In genomic region chr3:17592463-17592862, GRCm38 (mm10) we compare ENCODE assay signal across 21 mouse cellular contexts.
DNase-seq lines count a peak whose midpoint lies in the region; ATAC-seq and TF ChIP-seq lines count a peak whose summit lies in the region.
"Had no signal": no experiment of that assay in that cellular context is flagged by ENCODE, and none has a peak within 500 bp of the region (broad histone marks: within the 10 kb centered on the region; RNA-seq: fewer than 3 reads in every experiment).

No protein-coding gene starts in this region.

- H3K9ac ChIP-seq in forebrain, embryonic 12.5 days = no peak overlapping the region
- H3K9ac ChIP-seq in forebrain, postnatal 0 days = no peak overlapping the region
- no peak overlapping the region for H3K9ac ChIP-seq in neural tube, embryonic 11.5 days (ENCODE audit: low read length)
- no peak overlapping the region for H3K9ac ChIP-seq in neural tube, embryonic 15.5 days (replicated peaks)
- H3K9ac ChIP-seq in forebrain, embryonic 16.5 days (replicated peaks; ENCODE audit: low read depth, low read length) = no peak overlapping the region
- H3K9ac ChIP-seq: embryonic facial prominence, embryonic 15.5 days; kidney, embryonic 15.5 days; limb, embryonic 13.5 days; liver, embryonic 13.5 days; lung, embryonic 14.5 days had no signal

- WGBS in forebrain, embryonic 12.5 days = 28% methylated on average over 3 of the region's 3 CpGs
- WGBS in forebrain, postnatal 0 days = 17% methylated on average over 3 of the region's 3 CpGs
- WGBS in neural tube, embryonic 11.5 days = 36% methylated on average over 3 of the region's 3 CpGs
- WGBS in neural tube, embryonic 15.5 days = 14% methylated on average over 3 of the region's 3 CpGs
- WGBS in forebrain, embryonic 16.5 days = 9% methylated on average over 3 of the region's 3 CpGs

- no peak for TF ChIP-seq CTCF in forebrain, postnatal 0 days (IDR thresholded peaks at IDR 0.05; ENCODE audit: low read depth)

- H3K9me3 ChIP-seq in forebrain, embryonic 12.5 days = no peaks in the 10 kb centered on the region
- H3K9me3 ChIP-seq in forebrain, postnatal 0 days (ENCODE audit: low read length) = no peaks in the 10 kb centered on the region
- no peaks in the 10 kb centered on the region for H3K9me3 ChIP-seq in neural tube, embryonic 11.5 days (ENCODE audit: control insufficient read depth, low read length)
- H3K9me3 ChIP-seq in neural tube, embryonic 15.5 days (replicated peaks) = no peaks in the 10 kb centered on the region
- H3K9me3 ChIP-seq in forebrain, embryonic 16.5 days (ENCODE audit: control insufficient read depth, low read length) = no peaks in the 10 kb centered on the region
- H3K9me3 ChIP-seq: embryonic facial prominence, embryonic 15.5 days; heart, embryonic 10.5 days; hindbrain, embryonic 10.5 days; kidney, embryonic 15.5 days; limb, embryonic 13.5 days; liver, embryonic 13.5 days had no signal

- H3K4me1 ChIP-seq in forebrain, embryonic 12.5 days = no peaks in the 10 kb centered on the region; the same call in 1 of the 2 replicates
- no peaks in the 10 kb centered on the region for H3K4me1 ChIP-seq in forebrain, postnatal 0 days (ENCODE audit: insufficient read depth)
- no peaks in the 10 kb centered on the region for H3K4me1 ChIP-seq in neural tube, embryonic 11.5 days (ENCODE audit: control insufficient read depth, insufficient read depth, low read length)
- no peaks in the 10 kb centered on the region for H3K4me1 ChIP-seq in neural tube, embryonic 15.5 days
- no peaks in the 10 kb centered on the region for H3K4me1 ChIP-seq in forebrain, embryonic 16.5 days (replicated peaks; ENCODE audit: control insufficient read depth, insufficient read depth, low read length)
- H3K4me1 ChIP-seq: embryonic facial prominence, embryonic 15.5 days; heart, embryonic 10.5 days; kidney, embryonic 15.5 days; limb, embryonic 13.5 days; liver, embryonic 13.5 days had no signal

- H3K36me3 ChIP-seq in forebrain, embryonic 12.5 days (replicated peaks) = no peaks in the 10 kb centered on the region
- H3K36me3 ChIP-seq in forebrain, postnatal 0 days (ENCODE audit: insufficient read depth) = no peaks in the 10 kb centered on the region
- no peaks in the 10 kb centered on the region for H3K36me3 ChIP-seq in neural tube, embryonic 11.5 days (ENCODE audit: control insufficient read depth, insufficient read depth, low read length)
- H3K36me3 ChIP-seq in neural tube, embryonic 15.5 days = no peaks in the 10 kb centered on the region
- no peaks in the 10 kb centered on the region for H3K36me3 ChIP-seq in forebrain, embryonic 16.5 days (ENCODE audit: control insufficient read depth, insufficient read depth)
- H3K36me3 ChIP-seq: embryonic facial prominence, embryonic 15.5 days; heart, embryonic 10.5 days; hindbrain, embryonic 10.5 days; kidney, embryonic 15.5 days; limb, embryonic 13.5 days; liver, embryonic 13.5 days had no signal

- no peak overlapping the region for H3K4me3 ChIP-seq in forebrain, embryonic 12.5 days (replicated peaks)
- H3K4me3 ChIP-seq in forebrain, postnatal 0 days (ENCODE audit: low read depth, low read length) = no peak overlapping the region
- H3K4me3 ChIP-seq in neural tube, embryonic 11.5 days (ENCODE audit: low read depth, low read length) = no peak overlapping the region
- no peak overlapping the region for H3K4me3 ChIP-seq in neural tube, embryonic 15.5 days (replicated peaks)
- H3K4me3 ChIP-seq in forebrain, embryonic 16.5 days (replicated peaks; ENCODE audit: low read length) = no peak overlapping the region
- H3K4me3 ChIP-seq: embryonic facial prominence, embryonic 15.5 days; gastrocnemius, adult 2 months; heart, embryonic 10.5 days; hindbrain, embryonic 10.5 days; kidney, embryonic 15.5 days; limb, embryonic 13.5 days; liver, embryonic 13.5 days had no signal

- peak; percentile 85 for ATAC-seq in forebrain, embryonic 12.5 days (ENCODE audit: low FRiP score)
- no peak for ATAC-seq in forebrain, postnatal 0 days
- peak; percentile 85 for ATAC-seq in neural tube, embryonic 11.5 days (ENCODE audit: insufficient read depth, low FRiP score, low TSS enrichment)
- no peak for ATAC-seq in neural tube, embryonic 15.5 days (ENCODE audit: low FRiP score)
- ATAC-seq in forebrain, embryonic 16.5 days = peak; percentile 81
- ATAC-seq: intestine, embryonic 16.5 days had no signal

- H3K27ac ChIP-seq in forebrain, embryonic 12.5 days = no peak overlapping the region
- H3K27ac ChIP-seq in forebrain, postnatal 0 days (ENCODE audit: low read depth, low read length) = no peak overlapping the region
- H3K27ac ChIP-seq in neural tube, embryonic 11.5 days (ENCODE audit: low read depth, low read length) = no peak overlapping the region
- H3K27ac ChIP-seq in neural tube, embryonic 15.5 days (replicated peaks) = no peak overlapping the region
- H3K27ac ChIP-seq in forebrain, embryonic 16.5 days (ENCODE audit: low read length) = no peak overlapping the region
- H3K27ac ChIP-seq: embryonic facial prominence, embryonic 15.5 days; gastrocnemius, adult 2 months; heart, embryonic 10.5 days; hindbrain, embryonic 10.5 days; kidney, embryonic 15.5 days; limb, embryonic 13.5 days; liver, embryonic 13.5 days; macrophage had no signal

- H3K27me3 ChIP-seq in forebrain, embryonic 12.5 days = no peaks in the 10 kb centered on the region
- no peaks in the 10 kb centered on the region for H3K27me3 ChIP-seq in forebrain, postnatal 0 days (ENCODE audit: insufficient read depth, low read length)
- no peaks in the 10 kb centered on the region for H3K27me3 ChIP-seq in neural tube, embryonic 11.5 days (ENCODE audit: control insufficient read depth, insufficient read depth, low read length)
- H3K27me3 ChIP-seq in neural tube, embryonic 15.5 days (replicated peaks) = no peaks in the 10 kb centered on the region
- no peaks in the 10 kb centered on the region for H3K27me3 ChIP-seq in forebrain, embryonic 16.5 days (replicated peaks; ENCODE audit: control insufficient read depth, insufficient read depth, low read length)
- H3K27me3 ChIP-seq: embryonic facial prominence, embryonic 15.5 days; kidney, embryonic 15.5 days; limb, embryonic 13.5 days; liver, embryonic 13.5 days had no signal

- no peak overlapping the region for H3K4me2 ChIP-seq in forebrain, embryonic 12.5 days
- no peak overlapping the region for H3K4me2 ChIP-seq in forebrain, postnatal 0 days (ENCODE audit: low read depth)
- no peak overlapping the region for H3K4me2 ChIP-seq in neural tube, embryonic 11.5 days (ENCODE audit: low read depth)
- H3K4me2 ChIP-seq in neural tube, embryonic 15.5 days = no peak overlapping the region
- H3K4me2 ChIP-seq in forebrain, embryonic 16.5 days (ENCODE audit: low read length) = no peak overlapping the region
- H3K4me2 ChIP-seq: embryonic facial prominence, embryonic 15.5 days; kidney, embryonic 15.5 days; limb, embryonic 13.5 days; liver, embryonic 13.5 days; lung, embryonic 14.5 days had no signal

- no peak for DNase-seq in forebrain, postnatal 0 days
- peak; percentile 25 for DNase-seq in neural tube, embryonic 11.5 days (ENCODE audit: low spot score)
- peak; percentile 8 for DNase-seq in retina, postnatal 1 day
- no peak for DNase-seq in adrenal gland, postnatal 36 days
- no peak for DNase-seq in layer of hippocampus, postnatal 25 days (ENCODE audit: extremely low spot score in 1 of 2, low spot score in 1 of 2)
- DNase-seq: cerebellum, adult 2 months; cerebellum, postnatal 36 days; gastrocnemius, adult 2 months; liver, embryonic 13.5 days; lung, embryonic 14.5 days; thymus, postnatal 14 days had no signal

Comparison
In these comparisons a context has a peak if more than half of its experiments do, and no peak if none do; other contexts are left out.
1. ATAC-seq: peak in forebrain, embryonic 12.5 days (single experiment), neural tube, embryonic 11.5 days (single experiment) and forebrain, embryonic 16.5 days (single experiment); none in forebrain, postnatal 0 days (single experiment) and neural tube, embryonic 15.5 days (single experiment).
2. DNase-seq: peak in neural tube, embryonic 11.5 days (single experiment) and retina, postnatal 1 day (single experiment); none in forebrain, postnatal 0 days (single experiment), adrenal gland, postnatal 36 days (0 of 2) and layer of hippocampus, postnatal 25 days (0 of 2).